In genomic region chr5:114139175-114139574, GRCm38 (mm10) we compare ENCODE assay signal across 8 mouse cellular contexts. TPM values are rescaled to one million over a fixed set of nuclear protein-coding genes. Genes with fewer than 3 reads are reported as not detected.
DNase-seq lines count a peak whose midpoint lies in the region; ATAC-seq and TF ChIP-seq lines count a peak whose summit lies in the region.

No protein-coding gene starts in this region.

- WGBS in hindbrain, embryonic 11.5 days: 42% methylated on average over 9 of the region's 9 CpGs

- no peaks in the 10 kb centered on the region for H3K27me3 ChIP-seq in hindbrain, embryonic 11.5 days (ENCODE audit: control insufficient read depth, insufficient read depth, low read length)

- no peak overlapping the region for H3K9ac ChIP-seq in hindbrain, embryonic 11.5 days (ENCODE audit: low read depth, low read length)

- 0 out of 2 replicates have a peak overlapping the region, but pooled peaks have one; percentile 51 for H3K27ac ChIP-seq in hindbrain, embryonic 11.5 days (ENCODE audit: low read depth, low read length)
- H3K27ac ChIP-seq in layer of hippocampus, adult 2 months: peak overlapping the region; percentile 80

- peak; percentile 33; the same call in 1 of the 2 replicates for ATAC-seq in hindbrain, embryonic 11.5 days (ENCODE audit: low FRiP score)

- no peak for TF ChIP-seq CTCF in brain, embryonic 14.5 days (IDR thresholded peaks at IDR 0.05; ENCODE audit: borderline replicate concordance, extremely low read depth, insufficient read depth, insufficient read length)
- TF ChIP-seq CTCF in layer of hippocampus, adult 2 months (conservative IDR thresholded peaks at IDR 0.05): no peak

- no peak overlapping the region for H3K4me2 ChIP-seq in hindbrain, embryonic 11.5 days (replicated peaks; ENCODE audit: low read depth, low read length)

- H3K4me1 ChIP-seq in hindbrain, embryonic 11.5 days (replicated peaks; ENCODE audit: control insufficient read depth, insufficient read depth, low read length): no peaks in the 10 kb centered on the region

- peak; percentile 95 for DNase-seq in MN1 (ENCODE audit: low spot score)
- DNase-seq in brain, embryonic 14.5 days (ENCODE audit: low read depth): peak; percentile 97
- DNase-seq in frontal cortex, postnatal 36 days (ENCODE audit: low spot score in 2 of 2): peak; percentile 51 to 81
- DNase-seq in hindbrain, embryonic 11.5 days (ENCODE audit: low spot score): peak; percentile 59
- peak; percentile 63 to 82 for DNase-seq in layer of hippocampus, adult 2 months (ENCODE audit: low spot score in 2 of 2)
- DNase-seq in lung, postnatal 10 days: peak; percentile 94
- DNase-seq in right cerebral cortex, postnatal 14 days: peak; percentile 78
- no peak for DNase-seq in thymus, postnatal 25 days

- no peaks in the 10 kb centered on the region for H3K9me3 ChIP-seq in hindbrain, embryonic 11.5 days (ENCODE audit: control insufficient read depth, low read length)

- no peak overlapping the region for H3K4me3 ChIP-seq in hindbrain, embryonic 11.5 days (ENCODE audit: low read depth, low read length)
- no peak overlapping the region for H3K4me3 ChIP-seq in layer of hippocampus, adult 2 months

- no peaks in the 10 kb centered on the region for H3K36me3 ChIP-seq in hindbrain, embryonic 11.5 days (ENCODE audit: control insufficient read depth, insufficient read depth, low read length)

- no peak for TF ChIP-seq POLR2A in brain, embryonic 14.5 days (IDR thresholded peaks at IDR 0.05; ENCODE audit: borderline replicate concordance, extremely low read depth, insufficient read depth, insufficient read length, poor library complexity, severe bottlenecking)

RNA-seq across cellular contexts. Expression of gene Acacb, which starts 7.2 kb away (rescaled TPM):
- 2.4 and 5.3 TPM in 2 replicates for polyA plus RNA-seq in brain, embryonic 14.5 days (2012; rRNA removed)
- 1.4 and 1.6 TPM in 2 replicates for polyA plus RNA-seq in hindbrain, embryonic 11.5 days (2014; fragmentation: Nextera tagmentation; extraction: Ambion mirVana)
- total RNA-seq in layer of hippocampus, adult 2 months (2021): 1 to 10 TPM; 5.3 to 7.8 TPM

RNA-seq across cellular contexts. Expression of gene Ung, which starts 9.0 kb away (rescaled TPM):
- polyA plus RNA-seq in brain, embryonic 14.5 days (2012; rRNA removed): 8.8 and 16.4 TPM in 2 replicates
- polyA plus RNA-seq in hindbrain, embryonic 11.5 days (2014; fragmentation: Nextera tagmentation; extraction: Ambion mirVana): 18.1 and 25.5 TPM in 2 replicates
- total RNA-seq in layer of hippocampus, adult 2 months (2021): 1 to 10 TPM; 2.4 to 2.5 TPM

RNA-seq across cellular contexts. Expression of gene Alkbh2, which starts 11.2 kb away (rescaled TPM):
- polyA plus RNA-seq in brain, embryonic 14.5 days (2012; rRNA removed): 7.9 and 14.0 TPM in 2 replicates
- 9.4 and 9.8 TPM in 2 replicates for polyA plus RNA-seq in hindbrain, embryonic 11.5 days (2014; fragmentation: Nextera tagmentation; extraction: Ambion mirVana)
- 1 to 10 TPM; 4.8 to 5.1 TPM for total RNA-seq in layer of hippocampus, adult 2 months (2021)

RNA-seq across cellular contexts. Expression of gene Svop, which starts 47.8 kb away (rescaled TPM):
- polyA plus RNA-seq in brain, embryonic 14.5 days (2012; rRNA removed): 70.1 and 81.5 TPM in 2 replicates
- polyA plus RNA-seq in hindbrain, embryonic 11.5 days (2014; fragmentation: Nextera tagmentation; extraction: Ambion mirVana): 26.7 and 29.6 TPM in 2 replicates
- total RNA-seq in layer of hippocampus, adult 2 months (2021): 100 to 1,000 TPM; 170 to 182 TPM
